Mouse (Mus musculus) G1E-ER4 (cell line): Measurements from ENCODE around the gene Ldhc. TPM values are rescaled to one million over a fixed set of nuclear protein-coding genes. Genes with fewer than 3 reads are reported as not detected.

Experiments used
- GATA1 ChIP-seq: IDR thresholded peaks from one replicate; pipeline ENCODE4 v1.8.0; 2012; ENCODE audit warnings: low read length, inconsistent platforms
- polyA plus RNA-seq: library from polyadenylated mRNA; stranded (reverse); fragments of >175 nt; gene quantifications from 2 replicates; pipeline ENCODE4 v1.2.3, GENCODE M21; 2012

The Ldhc gene
- not detected in 2 replicates for polyA plus RNA-seq

DNA sequence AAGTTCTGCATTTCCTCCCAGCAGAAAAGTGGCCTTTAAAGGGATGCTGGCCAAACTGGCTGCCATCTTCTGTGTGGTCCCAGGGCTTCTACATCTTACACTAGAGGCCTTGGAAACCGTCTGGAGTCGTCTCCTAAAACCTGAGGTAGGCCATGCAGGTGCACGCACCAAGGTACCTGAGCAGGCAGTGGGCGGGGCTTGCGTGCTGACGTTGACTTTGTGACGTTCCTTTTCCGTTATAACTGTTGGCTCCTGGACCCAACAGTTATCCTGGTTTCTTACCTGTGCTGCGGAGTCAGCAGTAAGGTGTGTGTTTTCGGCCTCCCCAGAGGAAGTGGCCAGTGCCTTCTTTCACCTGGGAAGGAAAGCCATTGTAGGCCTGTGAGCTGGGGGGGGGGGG lies at the start of gene Ldhc:
Gene Ldhc, plus strand, starts transcription at position 208 of the 400 bp plus-strand sequence.
- TF ChIP-seq GATA1: no peak

DNA sequence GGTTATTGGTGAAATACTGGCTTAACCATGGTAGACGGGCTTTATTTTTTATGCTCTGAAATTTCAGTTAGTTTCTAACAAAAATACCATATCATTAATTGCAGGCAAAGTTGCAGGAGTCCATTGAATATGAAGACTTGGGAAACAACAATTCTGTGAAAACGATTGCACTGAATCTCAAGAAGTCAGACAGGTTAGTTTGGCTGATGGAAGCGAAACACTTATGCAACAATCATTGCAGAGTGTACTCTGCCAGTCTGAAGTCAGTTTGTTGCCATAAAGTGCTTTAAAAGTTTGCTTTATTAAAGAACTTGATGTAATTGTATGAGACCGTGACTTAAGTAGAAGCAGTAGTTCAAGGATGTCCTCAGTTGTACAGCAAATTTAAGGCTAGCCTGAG lies 47.0 kb upstream of the Ldhc start:
- TF ChIP-seq GATA1: no peak

DNA sequence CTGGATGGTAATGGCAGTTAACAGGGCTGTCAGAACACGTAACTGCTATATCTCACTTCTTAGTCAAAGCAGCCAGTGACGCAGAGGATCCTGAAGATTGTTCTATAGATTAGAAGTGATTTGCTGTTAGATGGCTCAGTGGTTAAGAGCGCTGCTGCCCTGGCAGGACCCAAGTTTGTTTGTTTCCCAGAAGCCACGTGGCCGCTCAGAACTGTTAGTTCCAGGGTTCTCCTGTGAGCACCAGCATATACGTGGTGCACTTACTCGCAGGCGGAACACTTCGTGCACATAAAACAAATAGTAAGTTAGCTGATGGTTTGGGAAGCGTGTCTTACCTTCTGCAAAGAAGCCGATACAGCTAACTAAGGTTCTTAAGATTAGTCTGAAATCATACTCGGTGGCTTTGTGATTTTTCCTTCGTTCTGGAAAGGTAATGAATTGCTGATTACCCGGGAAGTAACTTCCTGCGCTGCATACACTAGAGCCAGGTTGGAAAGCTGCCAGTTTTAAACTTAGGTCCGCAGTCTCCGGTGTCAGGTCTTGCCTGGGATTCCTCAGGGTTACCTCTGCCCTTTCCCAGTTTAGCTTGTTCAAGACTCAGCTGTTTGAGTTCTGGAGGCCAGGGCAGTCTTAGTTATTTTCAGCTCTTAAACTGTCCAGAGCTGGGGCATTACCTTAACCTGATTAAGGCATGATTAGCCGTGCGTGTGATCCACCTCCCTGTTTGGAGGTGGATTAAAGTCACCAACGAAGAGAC lies 33.8 kb upstream of the Ldhc start:
- TF ChIP-seq GATA1: no peak

DNA sequence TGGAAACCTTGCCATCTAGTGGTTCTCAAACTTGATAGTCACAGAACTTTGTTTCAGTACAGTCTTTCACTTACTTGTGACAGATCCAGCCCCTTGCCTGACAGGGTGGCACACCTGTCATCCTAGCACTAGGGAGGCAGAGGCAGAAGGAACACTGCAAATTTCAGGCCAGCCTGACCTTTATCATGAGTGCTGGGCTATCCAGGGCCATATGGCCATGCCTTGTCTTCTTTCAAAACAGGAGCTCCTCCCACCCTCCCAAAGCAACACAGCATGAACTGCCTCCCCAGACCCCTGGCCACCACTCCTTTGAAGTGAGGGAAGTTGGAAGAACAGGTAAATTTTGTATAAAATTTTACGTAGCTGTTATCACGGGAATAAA lies 33.2 kb upstream of the Ldhc start:
- TF ChIP-seq GATA1: no peak

DNA sequence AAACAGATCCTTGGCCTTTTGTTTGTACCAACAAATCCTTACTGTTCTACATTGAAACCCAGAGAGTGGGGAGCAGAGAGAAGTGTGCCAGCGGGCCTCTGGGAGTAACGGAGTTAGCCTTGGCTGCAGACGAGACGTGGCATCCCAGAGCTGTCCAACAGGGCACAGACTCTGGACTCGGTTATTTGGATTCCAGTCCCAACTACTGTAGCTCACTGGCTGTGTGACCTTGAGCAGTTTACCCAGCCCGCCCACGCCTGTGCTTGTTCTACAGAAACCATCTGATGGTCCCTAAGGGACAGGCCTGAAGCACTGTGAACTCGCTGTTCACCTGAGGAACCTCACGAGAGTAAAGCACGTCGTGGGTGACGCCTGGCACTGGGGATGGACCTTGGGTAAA lies 31.1 kb upstream of the Ldhc start:
- TF ChIP-seq GATA1: no peak

DNA sequence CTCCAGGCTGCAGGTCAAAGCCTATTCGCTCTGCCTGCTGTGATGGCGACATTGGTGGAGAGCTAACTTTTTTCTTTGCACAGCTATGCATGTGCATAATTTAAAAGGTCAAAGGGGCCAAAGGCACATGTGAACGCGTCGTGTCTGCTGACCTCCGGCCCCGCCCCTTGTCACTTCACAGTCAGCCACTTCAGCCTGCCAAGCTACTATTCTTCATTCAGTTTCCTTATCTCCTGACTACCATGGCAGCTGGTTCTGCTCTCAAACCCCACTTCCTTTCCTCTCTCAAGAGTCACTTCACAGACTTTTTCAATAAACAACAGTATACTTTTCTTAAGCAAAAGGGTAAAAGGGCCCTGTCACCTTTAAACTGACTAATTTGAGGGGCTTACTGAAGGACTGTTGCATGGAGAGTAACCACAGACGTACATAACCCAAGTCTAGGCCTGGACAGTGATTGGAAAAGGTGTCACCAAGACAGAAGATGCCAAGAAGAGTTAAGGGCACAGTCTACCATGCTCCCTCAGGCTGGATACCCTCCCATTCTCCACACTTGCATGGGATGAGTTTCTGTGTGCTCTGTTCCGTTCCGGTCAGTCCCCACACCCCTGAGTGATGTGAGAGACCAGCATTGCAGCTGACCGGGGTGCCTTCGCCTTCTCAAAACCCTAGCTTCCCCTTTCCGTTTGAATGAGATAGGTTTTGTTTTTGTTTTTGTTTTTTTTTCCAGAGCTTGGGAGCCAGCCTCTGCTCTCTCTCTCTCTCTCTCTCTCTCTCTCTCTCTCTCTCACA lies 30.0 kb upstream of the Ldhc start:
- TF ChIP-seq GATA1: no peak

DNA sequence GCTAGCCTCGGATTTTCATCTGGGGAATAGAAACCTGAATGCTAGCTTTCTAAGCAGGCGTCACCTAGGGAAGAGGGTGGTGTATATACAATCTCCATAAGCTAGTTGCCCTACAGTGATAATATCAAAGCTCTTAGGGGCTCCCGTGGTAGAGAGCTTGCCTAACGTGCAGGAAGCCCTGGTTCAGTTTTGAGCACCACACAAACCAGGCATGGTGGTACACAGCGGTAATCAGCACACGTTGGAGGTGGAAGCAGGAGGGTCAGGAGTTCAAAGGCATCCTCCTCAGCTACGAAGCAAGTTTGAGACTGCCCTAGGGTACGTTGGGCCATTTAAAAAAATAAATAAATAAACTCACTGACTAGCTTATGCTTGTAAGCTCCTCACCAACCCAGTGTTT lies 29.3 kb upstream of the Ldhc start:
- no peak for TF ChIP-seq GATA1

DNA sequence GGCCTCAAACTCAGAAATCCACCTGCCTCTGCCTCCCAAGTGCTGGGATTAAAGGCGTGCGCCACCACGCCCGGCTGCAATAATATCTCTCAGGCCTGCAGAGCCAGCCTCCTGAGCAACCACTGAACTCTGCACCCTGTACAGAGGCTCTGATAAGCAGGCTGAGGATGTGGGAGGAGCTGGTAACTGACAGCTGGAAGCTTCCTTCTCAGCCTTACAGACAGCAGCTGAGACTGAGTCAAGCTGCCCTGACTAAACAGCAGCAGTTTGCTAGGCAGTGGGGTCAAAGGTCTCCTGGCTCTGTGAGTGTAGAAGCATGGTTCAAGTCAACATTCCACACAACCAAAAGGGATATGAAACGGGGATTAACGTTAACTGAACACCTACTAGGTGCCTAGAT lies 27.7 kb upstream of the Ldhc start:
- TF ChIP-seq GATA1: no peak

DNA sequence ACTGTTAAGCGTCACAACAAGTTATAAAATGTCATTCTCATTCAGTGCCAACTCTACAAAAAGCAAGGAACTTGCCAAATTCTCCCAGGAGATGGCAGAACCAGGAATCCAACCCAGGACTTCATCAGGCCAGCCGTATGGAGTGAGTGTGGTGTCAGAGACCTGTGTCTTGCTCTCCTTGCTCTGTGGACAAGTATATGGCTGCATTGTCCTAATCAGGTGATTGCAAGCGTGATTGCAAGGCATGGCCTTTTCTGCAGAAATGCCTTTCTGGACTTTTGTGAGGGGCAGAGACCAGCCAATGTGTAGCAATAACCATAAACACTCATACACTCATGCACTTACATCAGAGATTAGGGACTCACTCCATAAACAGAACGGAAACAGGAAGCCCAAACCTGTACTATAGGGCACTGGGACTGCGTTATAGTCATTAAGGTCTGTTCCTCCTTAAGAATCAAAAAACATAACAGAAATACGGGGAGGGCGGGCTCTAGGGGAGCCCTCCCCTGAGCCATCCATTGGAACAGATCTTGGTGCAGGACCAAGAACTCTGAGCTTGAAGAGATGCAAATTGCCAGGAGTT lies 27.2 kb upstream of the Ldhc start:
- TF ChIP-seq GATA1: no peak

DNA sequence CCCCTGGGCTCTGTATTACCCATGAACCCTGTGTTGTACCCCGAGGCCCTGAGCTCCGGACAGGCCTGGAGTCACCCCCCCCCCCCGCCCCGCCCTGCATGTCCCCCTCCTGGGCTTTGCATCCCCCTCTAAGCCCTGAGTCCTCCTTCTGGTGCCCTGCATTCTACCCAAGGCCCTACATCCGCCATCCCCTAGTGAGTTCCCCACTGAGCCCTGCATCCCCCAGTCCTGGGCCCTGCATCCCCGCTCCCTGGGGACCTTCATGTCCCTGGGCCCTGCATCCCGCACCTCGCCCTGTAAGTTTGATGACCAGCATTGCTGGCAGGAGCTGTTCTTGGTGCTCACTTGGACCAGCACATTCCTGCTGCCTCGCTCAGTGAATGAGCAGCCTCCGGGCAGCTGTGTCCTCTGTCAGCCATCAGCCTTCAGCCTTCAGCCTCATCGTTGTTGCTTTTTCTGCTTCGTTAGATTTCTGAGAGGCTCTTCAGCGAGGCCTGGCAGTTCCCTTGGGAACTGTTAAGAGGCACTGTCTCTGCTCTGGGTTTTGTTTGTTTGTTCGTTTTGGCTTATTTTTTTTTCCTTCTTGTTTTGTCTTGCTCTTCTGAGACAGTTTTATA lies 25.9 kb upstream of the Ldhc start:
- no peak for TF ChIP-seq GATA1

DNA sequence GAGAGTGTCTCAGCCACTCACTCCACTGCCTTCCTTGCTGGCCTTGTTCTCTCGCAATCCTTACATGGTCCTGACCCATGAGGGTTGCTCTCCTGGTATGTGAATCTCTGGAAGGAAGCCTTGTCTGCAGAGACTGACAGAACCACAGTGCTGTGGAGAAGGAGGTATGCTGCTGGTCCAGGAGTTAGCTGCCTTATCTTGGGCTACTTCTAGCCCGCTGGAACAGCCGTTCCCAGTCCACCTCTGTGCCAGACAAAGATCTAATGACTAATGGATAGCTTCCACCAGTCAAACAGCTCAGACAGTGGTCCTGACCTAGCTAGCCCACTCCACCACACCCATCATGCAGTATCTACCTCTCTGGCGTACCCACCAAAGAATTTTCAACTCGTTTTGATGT lies 24.6 kb upstream of the Ldhc start:
- TF ChIP-seq GATA1: no peak

DNA sequence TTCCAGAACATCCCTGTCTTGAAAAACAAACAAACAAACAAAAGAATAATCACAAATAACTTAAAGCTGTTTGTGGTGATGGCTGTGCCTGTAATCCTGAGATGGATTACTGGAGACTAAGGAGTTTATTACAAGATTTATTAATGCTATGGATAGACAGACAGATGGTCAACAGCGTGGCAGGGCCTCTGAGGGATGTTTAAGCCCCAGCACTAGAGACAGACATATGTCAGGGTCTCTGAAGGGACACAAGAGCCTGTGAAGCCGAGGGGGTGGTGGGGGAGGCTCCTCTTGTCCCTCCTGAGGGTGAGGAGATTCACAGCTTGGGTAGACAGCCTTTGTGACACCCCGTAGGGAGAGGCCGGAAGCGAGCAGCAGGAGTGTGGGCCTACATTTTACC lies 23.9 kb upstream of the Ldhc start:
- TF ChIP-seq GATA1: no peak

DNA sequence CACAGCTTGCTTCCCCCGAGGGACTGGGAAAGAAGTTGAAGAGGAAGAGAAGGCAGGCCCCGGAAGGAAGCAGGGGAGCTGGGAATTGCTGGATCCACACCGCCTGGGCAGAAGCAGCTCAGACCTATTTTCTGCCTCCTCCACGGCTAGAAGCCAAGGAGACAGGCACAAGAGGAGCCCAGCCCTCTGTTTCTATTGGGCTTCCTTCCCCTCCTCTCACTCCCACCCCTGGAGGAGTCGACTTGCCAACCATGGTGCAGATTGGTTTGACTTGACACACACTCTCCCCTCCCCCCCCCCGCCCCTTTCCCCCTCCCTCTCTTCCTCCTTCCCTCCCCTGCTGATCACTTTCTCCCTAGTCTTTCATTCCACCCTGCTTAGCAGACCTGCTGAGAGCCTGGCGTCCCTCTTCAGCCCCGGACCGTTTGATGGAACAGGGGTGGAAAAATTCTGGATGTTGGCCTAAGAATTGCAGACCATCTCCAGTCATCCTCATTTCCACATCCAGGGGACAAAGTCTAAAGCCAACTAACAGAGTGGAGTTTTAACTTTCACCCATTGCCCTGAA lies 22.8 kb upstream of the Ldhc start:
- TF ChIP-seq GATA1: no peak

DNA sequence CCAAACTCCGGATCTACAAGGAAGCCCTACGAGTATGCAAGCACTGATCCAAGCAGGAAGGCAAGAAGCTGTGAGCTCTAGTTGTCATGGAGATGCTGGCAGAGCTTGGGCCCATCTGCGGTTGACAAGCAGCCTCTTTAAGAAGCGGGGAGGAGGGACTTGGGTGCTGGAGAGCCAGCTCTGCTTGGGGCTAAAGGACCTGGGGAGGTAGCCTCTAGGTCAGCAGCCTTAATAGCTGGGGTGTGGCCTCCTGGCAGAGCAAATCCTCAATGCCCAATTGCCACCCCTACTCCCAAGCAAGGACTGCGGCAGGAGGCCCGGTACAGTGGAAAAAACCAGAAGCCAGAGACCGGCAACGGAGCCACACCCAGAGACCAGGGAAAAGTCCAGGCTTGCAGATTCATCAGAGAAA lies 22.1 kb upstream of the Ldhc start:
- no peak for TF ChIP-seq GATA1

DNA sequence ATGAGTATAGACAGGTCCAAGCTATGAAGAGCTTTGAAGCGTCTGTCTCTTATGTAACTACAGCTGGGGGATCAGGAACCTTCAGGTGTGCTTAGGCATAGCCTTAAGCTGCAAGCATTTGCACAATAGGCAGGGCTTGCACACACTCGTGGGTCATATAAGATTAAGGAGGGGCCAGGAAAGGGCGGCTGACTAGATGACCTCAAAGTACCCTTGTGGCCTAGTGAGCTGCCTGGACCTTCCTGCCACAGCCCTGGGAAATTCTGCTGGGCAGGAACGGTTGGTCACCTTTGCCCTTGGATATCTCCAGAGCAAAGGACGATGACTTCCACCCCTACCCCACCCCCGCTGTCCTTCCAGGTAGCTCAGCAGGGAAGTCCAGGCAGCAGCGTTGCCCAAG lies 21.6 kb upstream of the Ldhc start:
- TF ChIP-seq GATA1: no peak

DNA sequence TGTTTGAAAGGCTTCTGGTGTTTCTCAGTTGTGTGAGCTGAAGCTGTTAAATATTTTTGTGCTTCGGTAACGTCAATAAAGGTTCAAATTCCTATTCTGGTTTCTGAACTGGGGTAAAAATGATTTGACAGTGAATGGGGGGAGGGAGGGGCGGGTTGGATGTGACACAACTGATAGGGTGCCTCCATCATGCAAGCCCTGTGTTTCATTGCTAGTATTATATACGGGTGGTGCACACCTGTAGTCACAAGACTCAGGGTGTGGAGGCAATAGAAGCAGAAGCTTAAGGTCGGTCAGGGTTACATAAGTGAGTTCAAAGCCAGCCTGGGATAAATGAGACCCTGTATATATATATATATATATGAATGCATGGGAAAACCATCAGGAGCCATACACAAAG lies 21.1 kb upstream of the Ldhc start:
- no peak for TF ChIP-seq GATA1
